Mouse (Mus musculus) left cerebral cortex, postnatal 36 days (tissue): ENCODE measurements around the gene Mmel1. TPM values are rescaled to one million over a fixed set of nuclear protein-coding genes. Genes with fewer than 3 reads are reported as not detected.

Experiments used
- DNase-seq, 2 experiments: peaks; one replicate each; pipeline ENCODE4 v3.0.0; 2021 to 2022; ENCODE audit warnings: low spot score in 2 of 2, mixed read lengths in 1 of 2
- intact Hi-C: fragments of 180-260 bp; cut with DNase I; formaldehyde crosslinking; loops from one replicate; pipeline ENCODE4 v1.15.1; 2025
- total RNA-seq, 2 experiments: library from RNA; stranded (reverse); gene quantifications; 2 replicates each; pipeline ENCODE4 v1.2.3; 2021

Mmel1 gene
- total RNA-seq, 2 experiments from 2014 or later, result 0.49 to 1.00 TPM

- intact Hi-C loops, result no loop called here
Observed at GRCm38 (mm10) chr4:154861967-154862366, 7.4 kb upstream of the Mmel1 start.

GRCm38 (mm10) chr4:154863436-154863935 is 5.9 kb upstream of the Mmel1 start:
- DNase-seq, result no peak
- intact Hi-C loops, result no loop called here

More at GRCm38 (mm10) chr4:154861967-154862366, 7.4 kb upstream of the Mmel1 start:
- no peak for DNase-seq

- peak; percentile 83 for DNase-seq
- intact Hi-C loops, result no loop called here
Observed at GRCm38 (mm10) chr4:154864271-154864771, 5.1 kb upstream of the Mmel1 start.

GRCm38 (mm10) chr4:154864961-154865760 is 4.2 kb upstream of the Mmel1 start:
- DNase-seq, result no peak
- intact Hi-C loops, result no loop called here

- DNase-seq, result no peak
- intact Hi-C loops, result no loop called here
Observed at GRCm38 (mm10) chr4:154866391-154866790, 3.0 kb upstream of the Mmel1 start.

GRCm38 (mm10) chr4:154867257-154867656 is 2.1 kb upstream of the Mmel1 start:
- intact Hi-C loops, result no loop called here
- no peak for DNase-seq

- no peak for DNase-seq
- intact Hi-C loops, result loop anchor here (5.0 kb wide), 1 partner anchor 42 kb away; no protein-coding TSS in a partner anchor
Observed at GRCm38 (mm10) chr4:154870721-154871120, 1.3 kb downstream of the Mmel1 start.

GRCm38 (mm10) chr4:154871757-154872251 is 2.4 kb downstream of the Mmel1 start:
- no peak for DNase-seq
- intact Hi-C loops, result loop anchor here (5.0 kb wide), 1 partner anchor 40 kb away; no protein-coding TSS in a partner anchor

- intact Hi-C loops, result loop anchor here (5.0 kb wide), 1 partner anchor 39 kb away; no protein-coding TSS in a partner anchor
- no peak for DNase-seq
Observed at GRCm38 (mm10) chr4:154873186-154873585, 3.8 kb downstream of the Mmel1 start.

- intact Hi-C loops, result loop anchor here (5.0 kb wide), 2 partner anchors 64 to 84 kb away; partner anchors contain the start of genes Hes5 and Pank4
- peak; percentile 84 to 87 for DNase-seq
Observed at GRCm38 (mm10) chr4:154877864-154878548, 8.6 kb downstream of the Mmel1 start.

GRCm38 (mm10) chr4:154880730-154881129 is 11.3 kb downstream of the Mmel1 start:
- intact Hi-C loops, result loop anchor here (1.0 kb wide), 1 partner anchor 186 kb away; no protein-coding TSS in a partner anchor
- no peak for DNase-seq

GRCm38 (mm10) chr4:154882014-154882659 is 12.8 kb downstream of the Mmel1 start:
- intact Hi-C loops, result no loop called here
- no peak for DNase-seq

- no peak for DNase-seq
- intact Hi-C loops, result no loop called here
Observed at GRCm38 (mm10) chr4:154885416-154885815, 16.0 kb downstream of the Mmel1 start.

GRCm38 (mm10) chr4:154886876-154887592 is 17.6 kb downstream of the Mmel1 start:
- no peak for DNase-seq
- intact Hi-C loops, result no loop called here

- DNase-seq, result no peak
- intact Hi-C loops, result no loop called here
Observed at GRCm38 (mm10) chr4:154887593-154888250, 18.3 kb downstream of the Mmel1 start.

GRCm38 (mm10) chr4:154890887-154891286 is 21.5 kb downstream of the Mmel1 start:
- intact Hi-C loops, result no loop called here

GRCm38 (mm10) chr4:154895549-154895948 is 26.2 kb downstream of the Mmel1 start:
- intact Hi-C loops, result no loop called here
- DNase-seq, result no peak

More at GRCm38 (mm10) chr4:154890887-154891286, 21.5 kb downstream of the Mmel1 start:
- DNase-seq, result no peak
